Mouse (Mus musculus) hematopoietic stem cell, adult 5-6 weeks (primary cell): ENCODE results near the gene Med29. TPM values are rescaled to one million over a fixed set of nuclear protein-coding genes. Genes with fewer than 3 reads are reported as not detected.

Experiments
- ATAC-seq, 2 experiments: fragments of 125-278 bp in 1 of 2; replicated peaks in 1 of 2; 2 replicates each; pipeline ENCODE4 v1.8.0; 2016 to 2017; ENCODE audit warnings: inconsistent platforms in 2 of 2, mild to moderate bottlenecking in 2 of 2, moderate number of reproducible peaks in 2 of 2, low read depth in 1 of 2, moderate TSS enrichment in 1 of 2; ENCODE audit not compliant: low FRiP score in 2 of 2, poor library complexity in 2 of 2, severe bottlenecking in 2 of 2, insufficient read depth in 1 of 2, low TSS enrichment in 1 of 2
- total RNA-seq: library from RNA; stranded (forward); fragments of 172-1452, 232-1000 nt; gene quantifications from 2 replicates; pipeline ENCODE4 v1.2.3, GENCODE M21; 2017

The Med29 gene
- total RNA-seq, 1 experiment from 2014 or later = 32.4 TPM

DNA sequence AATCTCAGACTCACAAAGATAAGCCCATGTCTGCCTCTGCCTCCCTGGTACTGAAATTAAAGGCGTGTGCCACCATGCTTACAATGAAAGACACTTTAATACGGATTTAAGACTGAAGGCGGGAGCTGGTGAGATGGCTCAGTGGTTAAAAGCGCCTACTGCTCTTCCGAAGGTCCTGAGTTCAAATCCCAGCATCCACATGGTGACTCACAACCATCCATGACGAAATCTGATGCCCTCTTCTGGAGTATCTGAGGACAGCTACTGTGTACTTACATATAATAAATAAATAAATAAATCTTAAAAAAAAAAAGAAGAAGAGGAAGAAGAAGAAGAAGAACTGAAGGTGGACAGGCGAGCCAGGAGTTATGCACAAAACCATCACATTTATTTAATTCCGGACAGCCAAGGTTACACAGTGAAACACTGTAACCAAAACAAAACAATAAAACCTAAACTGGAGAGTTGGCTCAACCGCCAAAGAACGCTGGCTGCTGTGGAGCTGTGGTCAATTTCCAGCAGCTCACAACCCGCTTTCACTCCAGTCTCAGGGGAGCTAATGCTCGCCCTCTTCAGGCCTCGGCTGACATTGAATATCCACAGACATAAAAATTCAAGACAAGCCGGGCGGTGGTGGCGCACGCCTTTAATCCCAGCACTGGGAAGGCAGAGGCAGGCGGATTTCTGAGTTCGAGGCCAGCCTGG is 53.1 kb downstream of the Med29 start:
- peak; percentile 73 to 76; a peak in 3 of 4 replicates for ATAC-seq

DNA sequence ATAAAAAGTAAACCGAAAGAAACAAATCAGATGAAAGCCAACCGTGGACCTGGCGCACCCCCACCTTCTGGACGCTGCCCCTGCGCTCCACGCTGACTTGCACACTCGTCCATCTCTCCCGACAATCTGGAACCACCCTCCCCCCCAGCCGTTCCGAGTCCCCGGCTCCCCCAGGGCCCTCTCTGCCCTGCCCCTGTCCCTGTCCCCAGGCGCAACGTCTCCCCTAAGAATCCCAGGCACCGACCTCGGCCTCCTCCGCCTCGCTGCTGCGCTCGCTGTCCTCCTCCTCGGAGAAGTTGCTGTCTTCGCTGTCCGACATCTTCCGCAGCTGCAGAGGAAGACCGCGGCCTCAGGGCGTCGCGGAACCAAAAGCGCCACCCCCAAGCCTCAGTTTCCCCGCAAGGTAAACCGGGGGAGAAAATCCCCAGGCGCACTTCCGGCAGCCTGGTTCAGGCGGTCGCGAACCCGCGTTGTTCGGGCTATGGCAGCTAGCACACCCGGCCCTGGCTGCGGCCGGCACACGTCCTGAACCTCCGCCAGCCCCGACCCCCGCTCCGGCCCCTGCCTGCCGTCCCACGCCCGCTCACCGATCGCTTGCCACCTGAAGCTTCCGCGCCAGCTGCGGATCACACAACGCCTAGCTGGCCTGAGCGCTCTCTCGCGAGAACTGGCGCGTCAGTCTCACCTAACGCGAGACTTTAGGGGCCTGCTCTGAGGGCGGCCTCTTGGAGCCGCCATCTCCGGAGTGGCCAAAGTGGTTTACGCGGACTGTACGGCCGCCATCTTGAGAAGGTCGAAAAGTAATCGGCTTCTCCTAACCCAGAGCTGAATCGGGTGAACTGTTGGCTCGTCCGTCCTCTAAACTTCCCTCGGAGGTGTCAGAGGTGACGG is 54.2 kb downstream of the Med29 start, which contains the start of gene Supt5:
Supt5 (minus strand) TSS at position 639 of the 891 bp plus-strand sequence.
- ATAC-seq = peak; percentile 95 to 97

Other genes starting within 250 kb of the Med29 start
- 162 and 213 TPM in 2 replicates for gene Fbl, start 223.0 kb downstream of the Med29 start, total RNA-seq
- gene Dyrk1b, start 213.2 kb downstream of the Med29 start, total RNA-seq = 4.7 and 6.1 TPM in 2 replicates
- gene Eid2, start 124.8 kb downstream of the Med29 start, total RNA-seq = 6.4 and 8.6 TPM in 2 replicates
- gene Eid2b, start 115.0 kb downstream of the Med29 start, total RNA-seq = 4.5 and 4.8 TPM in 2 replicates
- not detected in 2 replicates for gene Selenov, start 101.5 kb downstream of the Med29 start, total RNA-seq
- gene Dll3, start 90.5 kb downstream of the Med29 start, total RNA-seq = 0.25 TPM in 1 of 2 replicates, not detected in the other
- gene Timm50, start 80.6 kb downstream of the Med29 start, total RNA-seq = 27.8 and 42.9 TPM in 2 replicates
- 66.2 and 71.9 TPM in 2 replicates for gene Supt5, start 54.0 kb downstream of the Med29 start, total RNA-seq
- 943 and 1,083 TPM in 2 replicates for gene Rps16, start 42.1 kb downstream of the Med29 start, total RNA-seq
- 3.5 and 12.5 TPM in 2 replicates for gene Plekhg2, start 20.1 kb downstream of the Med29 start, total RNA-seq
- 166 and 198 TPM in 2 replicates for gene Zfp36, start 12.5 kb downstream of the Med29 start, total RNA-seq
- gene Paf1, start 243 bp upstream of the Med29 start, total RNA-seq = 181 and 184 TPM in 2 replicates
- 584 and 882 TPM in 2 replicates for gene Gmfg, start 44.7 kb upstream of the Med29 start, total RNA-seq
- 2.2 and 8.7 TPM in 2 replicates for gene Lrfn1, start 59.3 kb upstream of the Med29 start, total RNA-seq
- gene Ifnl2, start 117.7 kb upstream of the Med29 start, total RNA-seq = not detected in 2 replicates
- gene Ifnl3, start 130.1 kb upstream of the Med29 start, total RNA-seq = not detected in 2 replicates
- not detected in 2 replicates for gene Sycn, start 148.2 kb upstream of the Med29 start, total RNA-seq
- not detected in 2 replicates for gene Nccrp1, start 154.5 kb upstream of the Med29 start, total RNA-seq
- gene Samd4b, start 205.4 kb upstream of the Med29 start, total RNA-seq = 5.2 and 6.3 TPM in 2 replicates
- 7.0 and 10.4 TPM in 2 replicates for gene Pak4, start 205.5 kb upstream of the Med29 start, total RNA-seq
- gene Acp7, start 238.6 kb upstream of the Med29 start, total RNA-seq = not detected in 2 replicates